Mouse (Mus musculus): ENCODE results near the gene Podxl. TPM values are rescaled to one million over a fixed set of nuclear protein-coding genes. Genes with fewer than 3 reads are reported as not detected.

The Podxl gene
- polyA plus RNA-seq, 1 experiment from 2014 or later = 7.1 TPM

- ATAC-seq (ENCODE audit: low read depth) = no peak
- H3K9me3 ChIP-seq (ENCODE audit: control insufficient read depth, low read length) = no peaks in the 10 kb centered on the region
Observed at GRCm38 (mm10) chr6:31500691-31501090, 63.1 kb downstream of the Podxl start.

GRCm38 (mm10) chr6:31500260-31500659 lies 63.5 kb downstream of the Podxl start:
- H3K27me3 ChIP-seq (ENCODE audit: control insufficient read depth, insufficient read depth, low read length) = no peaks in the 10 kb centered on the region
- no peak for ATAC-seq (ENCODE audit: low read depth)
- H3K27ac ChIP-seq (ENCODE audit: low read depth, low read length) = no peak overlapping the region
- H3K9ac ChIP-seq (replicated peaks; ENCODE audit: low read depth, low read length) = no peak overlapping the region
- H3K4me3 ChIP-seq (ENCODE audit: low read depth, low read length) = no peak overlapping the region
- WGBS = 83% methylated on average over 2 of the region's 2 CpGs
- H3K9me3 ChIP-seq (ENCODE audit: control insufficient read depth, low read length) = no peaks in the 10 kb centered on the region
- H3K36me3 ChIP-seq (ENCODE audit: control insufficient read depth, insufficient read depth, low read length) = peaks cover 9% of the 10 kb centered on the region; the same call in 1 of the 2 replicates
- no peak overlapping the region for H3K4me2 ChIP-seq (ENCODE audit: low read depth, low read length)
- H3K4me1 ChIP-seq (ENCODE audit: control insufficient read depth, insufficient read depth, low read length) = no peaks in the 10 kb centered on the region

More at GRCm38 (mm10) chr6:31500691-31501090, 63.1 kb downstream of the Podxl start:
- Histone ChIP-seq H3K4me1 (ENCODE audit: control insufficient read depth, insufficient read depth, low read length) (no peaks in the 10 kb centered on the region), H3K9ac (replicated peaks; ENCODE audit: low read depth, low read length) (no peak overlapping the region), H3K27ac (ENCODE audit: low read depth, low read length) (no peak overlapping the region), H3K4me3 (ENCODE audit: low read depth, low read length) (no peak overlapping the region), H3K27me3 (ENCODE audit: control insufficient read depth, insufficient read depth, low read length) (no peaks in the 10 kb centered on the region), H3K36me3 (ENCODE audit: control insufficient read depth, insufficient read depth, low read length) (peaks cover 9% of the 10 kb centered on the region; the same call in 1 of the 2 replicates), H3K4me2 (ENCODE audit: low read depth, low read length) (no peak overlapping the region)

GRCm38 (mm10) chr6:31499836-31500235 lies 63.9 kb downstream of the Podxl start:
- ATAC-seq (ENCODE audit: low read depth) = no peak
- Histone ChIP-seq H3K4me3 (ENCODE audit: low read depth, low read length) (no peak overlapping the region), H3K4me2 (ENCODE audit: low read depth, low read length) (no peak overlapping the region), H3K9ac (replicated peaks; ENCODE audit: low read depth, low read length) (no peak overlapping the region), H3K27me3 (ENCODE audit: control insufficient read depth, insufficient read depth, low read length) (no peaks in the 10 kb centered on the region), H3K36me3 (ENCODE audit: control insufficient read depth, insufficient read depth, low read length) (peaks cover 9% of the 10 kb centered on the region; the same call in 1 of the 2 replicates), H3K4me1 (ENCODE audit: control insufficient read depth, insufficient read depth, low read length) (no peaks in the 10 kb centered on the region), H3K9me3 (ENCODE audit: control insufficient read depth, low read length) (no peaks in the 10 kb centered on the region), H3K27ac (ENCODE audit: low read depth, low read length) (no peak overlapping the region)
- 92% methylated on average over 10 of the region's 10 CpGs for WGBS

GRCm38 (mm10) chr6:31496227-31496626 lies 67.6 kb downstream of the Podxl start:
- H3K9ac ChIP-seq (replicated peaks; ENCODE audit: low read depth, low read length) = no peak overlapping the region
- no peak overlapping the region for H3K27ac ChIP-seq (ENCODE audit: low read depth, low read length)
- H3K9me3 ChIP-seq (ENCODE audit: control insufficient read depth, low read length) = no peaks in the 10 kb centered on the region
- H3K4me2 ChIP-seq (ENCODE audit: low read depth, low read length) = no peak overlapping the region
- no peaks in the 10 kb centered on the region for H3K4me1 ChIP-seq (ENCODE audit: control insufficient read depth, insufficient read depth, low read length)
- ATAC-seq (ENCODE audit: low read depth) = no peak
- no peaks in the 10 kb centered on the region for H3K27me3 ChIP-seq (ENCODE audit: control insufficient read depth, insufficient read depth, low read length)
- H3K36me3 ChIP-seq (ENCODE audit: control insufficient read depth, insufficient read depth, low read length) = peaks cover 9% of the 10 kb centered on the region; the same call in 1 of the 2 replicates
- 86% methylated on average over 2 of the region's 2 CpGs for WGBS
- H3K4me3 ChIP-seq (ENCODE audit: low read depth, low read length) = no peak overlapping the region

DNA sequence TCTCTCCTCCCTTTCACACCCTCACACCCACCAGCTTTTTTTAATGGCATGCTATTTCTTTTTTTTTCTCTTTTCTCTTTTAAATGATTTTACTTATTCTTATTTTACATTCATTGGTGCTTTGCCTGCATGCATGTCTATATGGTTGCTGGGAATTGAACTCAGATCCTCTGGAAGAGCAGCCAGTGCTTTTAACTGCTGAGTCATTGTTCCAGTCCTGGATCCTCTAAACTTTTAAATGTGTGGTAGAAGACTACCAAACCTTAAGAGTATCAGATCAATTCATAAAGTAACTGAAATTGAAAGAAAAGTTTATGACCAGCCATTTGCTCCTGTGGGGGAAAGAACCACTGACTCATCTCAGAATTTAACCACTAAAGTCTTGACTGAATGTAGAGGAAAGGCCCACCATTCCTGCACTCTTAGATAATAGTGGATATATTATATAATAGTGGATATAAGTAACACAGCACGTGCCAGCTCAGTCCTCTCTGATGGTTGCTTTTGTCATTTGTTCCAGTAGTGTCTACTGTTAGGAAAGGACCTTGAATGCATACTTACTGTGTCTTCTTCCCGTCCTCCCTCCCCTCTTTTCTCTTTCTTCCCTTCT lies 68.6 kb downstream of the Podxl start:
- no peak for ATAC-seq (ENCODE audit: low read depth)
- Histone ChIP-seq H3K4me3 (ENCODE audit: low read depth, low read length) (no peak overlapping the region), H3K27me3 (ENCODE audit: control insufficient read depth, insufficient read depth, low read length) (no peaks in the 10 kb centered on the region), H3K9me3 (ENCODE audit: control insufficient read depth, low read length) (no peaks in the 10 kb centered on the region), H3K9ac (replicated peaks; ENCODE audit: low read depth, low read length) (no peak overlapping the region), H3K4me2 (ENCODE audit: low read depth, low read length) (no peak overlapping the region), H3K27ac (ENCODE audit: low read depth, low read length) (no peak overlapping the region), H3K4me1 (ENCODE audit: control insufficient read depth, insufficient read depth, low read length) (no peaks in the 10 kb centered on the region), H3K36me3 (ENCODE audit: control insufficient read depth, insufficient read depth, low read length) (peaks cover 9% of the 10 kb centered on the region; the same call in 1 of the 2 replicates)
- WGBS = 78% methylated on average over 2 of the region's 2 CpGs

- Histone ChIP-seq H3K4me1 (ENCODE audit: control insufficient read depth, insufficient read depth, low read length) (no peaks in the 10 kb centered on the region), H3K9me3 (ENCODE audit: control insufficient read depth, low read length) (no peaks in the 10 kb centered on the region), H3K27ac (ENCODE audit: low read depth, low read length) (no peak overlapping the region), H3K4me2 (ENCODE audit: low read depth, low read length) (no peak overlapping the region), H3K27me3 (ENCODE audit: control insufficient read depth, insufficient read depth, low read length) (no peaks in the 10 kb centered on the region), H3K36me3 (ENCODE audit: control insufficient read depth, insufficient read depth, low read length) (no peaks in the 10 kb centered on the region), H3K9ac (replicated peaks; ENCODE audit: low read depth, low read length) (no peak overlapping the region), H3K4me3 (ENCODE audit: low read depth, low read length) (no peak overlapping the region)
- ATAC-seq (ENCODE audit: low read depth) = no peak
- WGBS = 93% methylated on average over 7 of the region's 7 CpGs
Observed at GRCm38 (mm10) chr6:31489950-31490349, 73.8 kb downstream of the Podxl start.

GRCm38 (mm10) chr6:31486601-31487000 lies 77.2 kb downstream of the Podxl start:
- no peak for ATAC-seq (ENCODE audit: low read depth)
- Histone ChIP-seq H3K4me3 (ENCODE audit: low read depth, low read length) (no peak overlapping the region), H3K27me3 (ENCODE audit: control insufficient read depth, insufficient read depth, low read length) (no peaks in the 10 kb centered on the region), H3K4me1 (ENCODE audit: control insufficient read depth, insufficient read depth, low read length) (no peaks in the 10 kb centered on the region), H3K4me2 (ENCODE audit: low read depth, low read length) (no peak overlapping the region), H3K36me3 (ENCODE audit: control insufficient read depth, insufficient read depth, low read length) (no peaks in the 10 kb centered on the region), H3K9me3 (ENCODE audit: control insufficient read depth, low read length) (no peaks in the 10 kb centered on the region), H3K27ac (ENCODE audit: low read depth, low read length) (no peak overlapping the region), H3K9ac (replicated peaks; ENCODE audit: low read depth, low read length) (no peak overlapping the region)
- WGBS = 89% methylated on average over 2 of the region's 2 CpGs

DNA sequence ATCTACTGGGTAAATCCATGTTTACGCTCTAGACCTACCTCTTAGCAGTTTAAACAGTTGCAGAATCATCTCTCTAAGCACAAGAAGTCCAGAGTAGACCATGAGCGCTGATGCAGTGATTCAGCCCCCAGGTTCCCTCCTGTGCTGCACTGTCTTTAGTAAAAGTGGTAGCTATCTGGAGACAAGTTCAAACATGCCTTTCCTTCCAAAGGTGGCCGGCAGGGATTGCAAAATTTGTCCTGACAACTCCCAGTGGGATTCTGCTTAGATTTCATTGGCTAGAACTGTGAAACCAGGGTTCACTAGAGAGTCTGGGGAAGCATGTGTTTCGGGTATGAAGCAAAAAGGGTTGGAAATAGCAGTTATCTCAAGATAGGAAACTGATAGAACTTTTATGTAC lies 83.8 kb downstream of the Podxl start:
- no peak for ATAC-seq (ENCODE audit: low read depth)
- H3K4me1 ChIP-seq (ENCODE audit: control insufficient read depth, insufficient read depth, low read length) = no peaks in the 10 kb centered on the region
- H3K9me3 ChIP-seq (ENCODE audit: control insufficient read depth, low read length) = no peaks in the 10 kb centered on the region
- 86% methylated on average over 4 of the region's 4 CpGs for WGBS
- no peak overlapping the region for H3K9ac ChIP-seq (replicated peaks; ENCODE audit: low read depth, low read length)
- peaks cover 10% of the 10 kb centered on the region for H3K36me3 ChIP-seq (ENCODE audit: control insufficient read depth, insufficient read depth, low read length)
- H3K27me3 ChIP-seq (ENCODE audit: control insufficient read depth, insufficient read depth, low read length) = no peaks in the 10 kb centered on the region
- H3K27ac ChIP-seq (ENCODE audit: low read depth, low read length) = no peak overlapping the region
- H3K4me2 ChIP-seq (ENCODE audit: low read depth, low read length) = no peak overlapping the region
- H3K4me3 ChIP-seq (ENCODE audit: low read depth, low read length) = no peak overlapping the region

DNA sequence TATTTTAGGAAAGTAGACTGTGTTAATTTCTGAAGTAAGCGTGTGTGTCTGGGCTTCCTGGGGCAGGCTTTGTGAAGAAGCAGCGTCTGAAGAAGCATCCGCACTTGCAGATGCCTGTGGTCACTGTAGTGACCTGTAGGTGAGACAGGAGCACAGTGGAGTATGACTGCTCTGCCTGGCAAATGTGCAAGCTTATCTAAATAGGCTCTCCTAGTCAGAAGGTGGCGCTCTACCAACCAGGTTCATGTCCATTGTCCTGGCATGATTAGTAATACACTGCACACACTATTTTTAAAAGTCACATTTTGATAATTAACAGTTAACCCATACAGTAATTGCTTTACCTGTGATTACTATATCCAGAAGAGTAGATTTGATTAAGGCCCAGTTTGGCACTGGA lies 85.6 kb downstream of the Podxl start:
- Histone ChIP-seq H3K27me3 (ENCODE audit: control insufficient read depth, insufficient read depth, low read length) (no peaks in the 10 kb centered on the region), H3K9ac (replicated peaks; ENCODE audit: low read depth, low read length) (no peak overlapping the region), H3K36me3 (ENCODE audit: control insufficient read depth, insufficient read depth, low read length) (peaks cover 15% of the 10 kb centered on the region), H3K4me1 (ENCODE audit: control insufficient read depth, insufficient read depth, low read length) (no peaks in the 10 kb centered on the region), H3K9me3 (ENCODE audit: control insufficient read depth, low read length) (no peaks in the 10 kb centered on the region), H3K4me3 (ENCODE audit: low read depth, low read length) (no peak overlapping the region), H3K27ac (ENCODE audit: low read depth, low read length) (no peak overlapping the region), H3K4me2 (ENCODE audit: low read depth, low read length) (no peak overlapping the region)
- WGBS = 81% methylated on average over 4 of the region's 4 CpGs
- ATAC-seq (ENCODE audit: low read depth) = no peak

All from neural tube, embryonic 14.5 days (tissue).